Mouse (Mus musculus) layer of hippocampus, postnatal 25 days (tissue): Measurements from ENCODE around the gene Olfr714. TPM values are rescaled to one million over a fixed set of nuclear protein-coding genes. Genes with fewer than 3 reads are reported as not detected.
"Not testable (repeated sequence)": the region's sequence is repeated elsewhere in the genome, so short reads cannot be mapped to it uniquely, and the experiment has no call there.

ENCODE experiments used
- DNase-seq, 2 experiments: peaks; one replicate each; pipeline ENCODE4 v3.0.0; 2022; ENCODE audit warnings: mixed read lengths in 2 of 2, low spot score in 1 of 2; ENCODE audit errors: extremely low spot score in 1 of 2
- total RNA-seq, 2 experiments: library from RNA; stranded (reverse); gene quantifications; 2 replicates each; pipeline ENCODE4 v1.2.3; 2021

Gene Olfr714
- total RNA-seq: not detected

DNA sequence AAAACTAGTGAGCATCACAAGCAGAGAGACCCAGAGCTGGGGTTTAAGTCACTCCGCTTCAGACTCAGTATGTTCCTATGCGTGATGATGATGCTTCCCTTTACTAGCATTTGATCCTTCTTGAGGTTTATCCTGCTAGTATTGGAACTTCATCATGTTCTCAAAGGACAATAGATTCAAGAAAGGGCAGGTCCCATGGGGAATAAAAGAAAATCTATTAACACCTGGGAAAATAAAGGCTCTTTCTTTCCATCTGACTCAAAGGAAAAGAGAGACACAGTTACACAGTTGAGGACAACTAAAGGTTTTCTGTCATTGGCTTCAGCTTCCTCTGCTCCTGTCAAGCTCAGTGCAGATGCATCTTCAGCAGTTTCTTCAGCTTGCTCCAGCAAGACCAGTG is at the start of gene Olfr714:
Olfr714 (plus strand) TSS at position 301 of the 400 bp plus-strand sequence.
- no peak for DNase-seq

DNA sequence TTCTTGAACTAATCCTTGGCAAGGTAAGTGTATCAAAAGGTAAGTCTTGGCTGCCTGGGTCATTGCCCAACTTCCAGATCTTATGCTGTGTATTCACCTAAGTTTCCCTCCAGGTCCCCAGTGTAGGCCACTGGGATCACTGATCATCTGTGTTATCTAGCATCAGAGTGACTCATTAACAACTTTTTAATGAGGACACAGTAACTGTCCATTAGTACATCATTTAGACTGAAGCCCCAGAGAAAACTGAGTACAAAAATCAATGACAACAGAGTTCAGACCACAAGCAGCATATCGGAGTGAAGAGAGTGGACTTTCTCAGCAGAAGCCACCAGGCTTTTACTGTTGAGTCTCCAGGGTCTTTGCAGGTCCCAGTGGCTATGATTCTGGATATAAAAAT is 39.9 kb upstream of the Olfr714 start, which contains the start of gene Olfr713:
Olfr713 (plus strand) TSS at position 301 of the 400 bp plus-strand sequence.
- DNase-seq: no peak

DNA sequence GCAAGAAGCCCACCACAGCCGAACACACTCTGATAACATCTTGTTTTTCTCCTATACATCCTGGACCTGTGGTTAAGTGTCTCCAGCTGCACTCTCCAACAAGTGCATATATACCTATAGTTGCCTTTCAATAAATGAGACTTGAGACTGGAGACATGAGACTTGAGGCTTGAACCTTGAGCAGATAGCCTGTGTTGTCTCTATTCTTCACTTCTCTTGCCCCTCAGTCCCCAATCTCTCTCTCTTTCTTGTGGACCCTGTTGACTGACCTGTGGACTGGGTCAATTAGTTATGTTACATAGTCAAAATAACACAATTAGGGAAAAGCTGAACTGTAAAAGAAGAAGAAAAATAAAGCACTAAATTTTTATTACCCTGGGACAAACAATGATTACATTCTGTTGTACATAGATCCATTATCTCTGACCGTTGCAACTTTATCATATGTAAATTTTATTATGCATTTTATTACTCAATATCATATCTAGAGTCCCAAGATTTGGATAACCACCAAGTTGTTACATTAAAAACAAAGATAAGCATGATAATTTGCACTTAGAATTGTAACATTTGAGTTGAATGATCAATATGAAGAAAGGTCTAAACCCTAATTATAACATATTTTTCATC is 30.7 kb upstream of the Olfr714 start:
- DNase-seq: no peak

DNA sequence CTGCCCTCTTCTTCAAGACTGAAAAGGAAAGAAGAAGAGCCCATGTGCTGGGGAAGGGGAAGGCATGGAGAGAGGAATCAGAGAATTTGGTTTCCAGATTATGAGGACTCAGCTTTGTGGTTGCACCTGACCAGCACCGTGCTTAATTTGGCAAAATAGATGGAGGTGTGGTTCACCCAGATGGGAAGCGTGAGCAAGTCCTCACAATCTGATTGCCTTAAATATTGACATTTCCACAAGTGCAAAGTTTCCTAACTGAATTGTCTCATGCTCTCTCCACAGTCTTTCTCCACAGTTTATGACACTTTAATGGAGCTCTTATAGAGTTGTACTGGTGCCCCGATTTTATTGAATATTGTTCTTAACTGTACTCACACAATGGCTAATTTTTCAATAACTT is 27.6 kb upstream of the Olfr714 start:
- no peak for DNase-seq

DNA sequence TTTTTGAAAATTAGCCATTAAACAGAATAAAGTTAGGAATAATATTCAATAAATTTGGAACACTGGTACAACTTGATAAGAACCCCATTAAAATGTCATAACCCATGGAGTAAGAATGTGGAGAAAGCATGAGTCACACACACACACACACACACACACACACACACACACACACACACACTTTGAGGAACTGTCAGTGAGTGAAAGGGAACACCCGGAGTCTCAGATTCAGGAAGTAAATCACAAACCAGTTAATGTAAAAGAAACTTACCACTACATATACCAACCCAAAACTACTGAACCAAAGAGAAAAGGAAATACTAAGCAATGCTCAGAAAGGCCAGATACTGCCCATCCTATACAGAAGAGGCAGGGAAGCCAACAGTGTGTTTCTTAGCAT is 26.4 kb upstream of the Olfr714 start:
- DNase-seq: no peak

DNA sequence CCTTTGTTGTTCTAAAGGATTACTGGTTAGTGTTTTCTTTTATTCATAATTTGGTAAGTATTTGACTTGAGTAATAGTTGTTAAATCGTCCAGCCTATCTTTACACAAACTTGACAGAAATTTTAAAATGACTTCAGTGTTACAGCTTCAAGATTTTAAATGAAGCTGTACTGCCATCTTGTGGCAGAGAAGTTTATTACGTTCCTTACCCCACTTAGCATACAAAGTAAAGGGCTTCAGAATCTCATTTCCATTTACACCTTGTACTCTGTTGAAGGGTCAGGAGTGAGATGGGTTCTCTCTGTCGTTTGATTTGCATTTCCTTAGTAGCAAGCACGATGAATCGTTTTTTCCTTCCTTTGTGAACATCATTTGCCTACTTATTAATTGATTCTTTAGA is 24.9 kb upstream of the Olfr714 start:
- peak in 1 of 2 experiments; percentile 56 for DNase-seq

DNA sequence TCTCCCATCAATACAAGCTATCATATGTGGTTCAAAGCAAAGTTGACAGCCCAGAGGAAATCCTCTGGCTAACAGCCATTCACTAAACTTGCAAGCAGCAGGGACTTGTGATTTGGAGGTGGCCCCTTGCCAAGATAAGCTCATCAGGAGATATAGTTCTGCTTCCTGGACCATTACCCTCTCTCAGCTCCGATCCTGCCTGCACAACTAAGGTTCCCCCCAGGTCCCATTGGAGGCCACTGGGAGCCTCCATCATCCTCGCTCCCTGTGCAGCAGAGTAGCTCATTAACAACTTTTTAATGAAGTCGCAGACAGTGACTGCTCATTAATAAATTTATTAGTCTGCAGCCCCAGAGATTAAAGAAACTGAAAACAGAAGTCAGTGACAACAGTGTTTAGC is 23.2 kb upstream of the Olfr714 start:
- no peak for DNase-seq

DNA sequence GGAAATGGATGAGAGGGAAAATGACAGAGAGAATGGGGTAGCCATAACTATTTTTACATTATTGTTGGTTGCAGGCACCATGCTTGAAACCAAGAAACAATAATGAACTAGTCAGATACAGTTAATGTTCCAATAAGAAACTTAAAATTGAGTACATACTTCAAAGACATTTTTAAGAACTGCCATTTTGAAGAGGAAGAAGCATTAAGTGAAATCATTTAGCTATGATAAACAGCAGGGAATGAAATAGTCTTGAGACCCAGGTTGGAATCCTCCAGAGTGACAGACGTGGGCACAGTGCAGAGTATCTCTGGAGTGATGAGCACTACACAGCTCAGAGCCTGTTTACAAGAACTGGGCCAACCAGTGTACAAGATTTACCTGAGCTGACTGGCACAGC is 22.1 kb downstream of the Olfr714 start, which contains the start of gene Olfr17:
Olfr17 (plus strand) TSS at position 301 of the 400 bp plus-strand sequence.
- no peak for DNase-seq

DNA sequence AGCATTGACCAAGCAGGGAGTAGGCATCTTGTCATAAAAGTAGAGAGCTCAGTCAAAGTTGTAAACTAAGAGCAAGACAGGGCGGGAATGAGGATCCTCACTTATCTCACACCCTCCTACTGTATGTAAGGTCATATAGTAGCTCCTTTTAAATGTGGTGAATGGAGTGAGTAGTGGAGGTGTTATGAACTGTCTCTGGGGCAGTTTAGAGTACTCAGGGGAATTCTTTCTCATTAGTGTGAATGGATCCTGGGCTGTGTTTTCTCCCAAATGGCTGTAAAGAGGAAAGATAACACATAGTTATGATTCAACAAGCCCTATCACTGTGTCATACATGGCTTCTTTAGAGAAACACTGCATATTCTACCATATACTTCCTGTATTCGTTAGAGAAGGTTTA is 39.5 kb downstream of the Olfr714 start, which contains the start of gene Olfr715b:
Olfr715b (minus strand) TSS at position 101 of the 400 bp plus-strand sequence.
- DNase-seq: not testable (repeated sequence)

Other genes with a start within 250 kb of the Olfr714 start
- not detected for gene Olfr702, start 237.1 kb upstream of the Olfr714 start, total RNA-seq
- gene Olfr703, start 227.6 kb upstream of the Olfr714 start, total RNA-seq: not detected
- not detected for gene Olfr704, start 207.8 kb upstream of the Olfr714 start, total RNA-seq
- not detected for gene Olfr705, start 194.1 kb upstream of the Olfr714 start, total RNA-seq
- not detected for gene Olfr706, start 182.8 kb upstream of the Olfr714 start, total RNA-seq
- gene Olfr707, start 169.7 kb upstream of the Olfr714 start, total RNA-seq: not detected
- gene Olfr1532-ps1, start 163.0 kb upstream of the Olfr714 start, total RNA-seq: not detected
- not detected for gene Olfr709-ps1, start 138.8 kb upstream of the Olfr714 start, total RNA-seq
- gene Olfr710, start 122.7 kb upstream of the Olfr714 start, total RNA-seq: not detected
- under 1 TPM; 0.07 to 0.10 TPM for gene Olfr6, start 107.0 kb upstream of the Olfr714 start, total RNA-seq
- gene Olfr711, start 95.5 kb upstream of the Olfr714 start, total RNA-seq: not detected
- not detected for gene Olfr2, start 64.9 kb upstream of the Olfr714 start, total RNA-seq
- not detected for gene Olfr713, start 39.8 kb upstream of the Olfr714 start, total RNA-seq
- not detected for gene Olfr17, start 22.2 kb downstream of the Olfr714 start, total RNA-seq
- not detected for gene Olfr715b, start 39.4 kb downstream of the Olfr714 start, total RNA-seq
- gene Olfr715, start 60.1 kb downstream of the Olfr714 start, total RNA-seq: not detected
- gene Olfr716, start 67.3 kb downstream of the Olfr714 start, total RNA-seq: not detected
- gene Nlrp14, start 96.0 kb downstream of the Olfr714 start, total RNA-seq: not detected
- gene Rbmxl2, start 138.5 kb downstream of the Olfr714 start, total RNA-seq: not detected